Mouse (Mus musculus) heart, adult 2 months (tissue): ENCODE measurements around the gene Rnf145.

Source experiments
- CTCF ChIP-seq: fragments of 200-600 bp; IDR thresholded peaks from 2 replicates; pipeline ENCODE4 v1.8.1; 2022; ENCODE audit warnings: antibody characterized with exemption, mild to moderate bottlenecking, moderate library complexity
- EP300 ChIP-seq: fragments of 200-500 bp; IDR thresholded peaks from 2 replicates; pipeline ENCODE4 v1.6.1; 2011; ENCODE audit warnings: low read depth, low read length, control low read depth; ENCODE audit not compliant: insufficient read depth
- POLR2A ChIP-seq: fragments of 200-500 bp; IDR thresholded peaks from 2 replicates; pipeline ENCODE4 v1.6.1; 2011; ENCODE audit warnings: mild to moderate bottlenecking, low read depth, low read length, control low read depth; ENCODE audit not compliant: insufficient read depth

- no peak for TF ChIP-seq CTCF
- TF ChIP-seq EP300, result no peak
- no peak for TF ChIP-seq POLR2A
These were observed 5.7 kb upstream of the Rnf145 start for GRCm38 (mm10) chr11:44513026-44513422.
